Mouse (Mus musculus) gonadal fat pad, adult 2 months (tissue): ENCODE results near the gene Srebf2. TPM values are rescaled to one million over a fixed set of nuclear protein-coding genes. Genes with fewer than 3 reads are reported as not detected.
"Not testable (repeated sequence)": the region's sequence is repeated elsewhere in the genome, so short reads cannot be mapped to it uniquely, and the experiment has no call there.

Experiments
- DNase-seq: peaks from one replicate; pipeline ENCODE4 v3.0.0-alpha.2; 2012; ENCODE audit warnings: low read depth
- polyA plus RNA-seq: library from polyadenylated mRNA; depleted of rRNA; stranded (reverse); fragments of >200 nt; gene quantifications from 2 replicates; pipeline ENCODE4 v1.2.3, GENCODE M21; 2012; rRNA removed

Srebf2 gene
- 135 and 139 TPM in 2 replicates for polyA plus RNA-seq

DNA sequence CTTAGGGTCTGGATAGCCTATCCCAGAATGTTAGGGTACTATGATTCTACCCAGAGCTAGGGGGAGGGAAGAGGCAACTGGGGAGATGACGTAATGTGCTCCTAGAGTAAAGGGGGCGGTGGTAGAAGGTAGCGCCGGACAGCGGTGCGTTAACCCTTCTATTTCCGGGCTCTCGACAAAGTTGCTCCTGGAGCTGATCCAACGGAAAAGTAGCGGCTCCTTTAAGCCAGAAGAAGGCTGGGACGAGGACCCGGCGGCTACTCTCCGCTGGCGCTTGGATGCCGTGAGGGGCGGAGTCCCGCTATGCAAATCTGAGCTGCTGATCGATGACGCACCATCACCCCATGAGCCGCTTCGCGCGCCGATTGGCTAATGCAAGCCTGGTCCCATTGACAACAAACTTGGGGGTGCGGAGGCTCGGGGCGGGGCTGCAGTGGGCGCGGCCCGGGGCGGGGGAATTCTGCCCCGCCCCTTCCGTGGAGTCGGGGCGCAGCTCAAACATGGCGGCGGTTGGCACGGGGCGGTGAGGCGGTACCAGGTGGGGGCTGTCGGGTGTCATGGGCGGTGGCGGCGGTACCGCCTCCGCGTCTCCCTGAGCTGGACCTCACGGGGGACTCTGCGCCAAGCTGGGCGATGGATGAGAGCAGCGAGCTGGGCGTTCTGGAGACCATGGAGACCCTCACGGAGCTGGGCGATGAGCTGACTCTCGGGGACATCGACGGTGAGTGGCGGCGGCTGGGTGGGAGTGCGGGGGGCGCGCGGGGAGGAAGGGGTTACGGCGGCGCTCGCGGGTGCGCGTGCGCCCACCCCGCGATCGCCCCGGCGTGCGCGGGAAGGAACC is at the start of gene Srebf2:
Gene Srebf2 (plus strand): TSS at position 412 of the 841 bp plus-strand sequence.
- no peak for DNase-seq

DNA sequence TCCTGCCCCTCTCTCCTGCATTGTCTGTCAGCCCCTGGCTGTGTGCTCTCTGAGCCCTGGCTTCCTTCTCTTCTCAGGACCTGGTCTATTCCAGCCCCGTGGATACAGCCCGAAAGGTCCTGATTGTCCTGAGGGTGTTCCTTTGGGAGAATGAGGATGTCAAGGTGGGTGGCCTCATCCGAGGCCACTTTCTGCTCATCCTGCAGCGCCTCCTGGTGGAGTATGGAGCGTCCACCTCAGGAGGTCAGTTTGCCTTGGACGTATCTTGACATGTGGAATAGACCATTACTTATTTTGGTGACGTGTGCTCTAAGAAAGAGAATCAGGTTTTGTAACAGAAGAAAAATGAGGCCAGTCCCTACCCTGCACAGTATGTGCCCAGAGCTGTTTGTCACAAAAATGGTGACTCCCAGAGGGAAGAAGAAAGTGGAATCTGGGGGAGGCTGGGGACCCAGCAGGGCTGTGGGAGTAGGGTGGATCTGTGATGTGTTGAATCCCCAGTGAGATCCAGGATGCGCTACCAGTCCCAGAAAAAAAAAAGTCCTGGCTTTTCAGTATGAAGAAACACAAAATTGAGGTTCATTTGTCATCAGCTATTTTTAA is 39.9 kb upstream of the Srebf2 start:
- DNase-seq: no peak

DNA sequence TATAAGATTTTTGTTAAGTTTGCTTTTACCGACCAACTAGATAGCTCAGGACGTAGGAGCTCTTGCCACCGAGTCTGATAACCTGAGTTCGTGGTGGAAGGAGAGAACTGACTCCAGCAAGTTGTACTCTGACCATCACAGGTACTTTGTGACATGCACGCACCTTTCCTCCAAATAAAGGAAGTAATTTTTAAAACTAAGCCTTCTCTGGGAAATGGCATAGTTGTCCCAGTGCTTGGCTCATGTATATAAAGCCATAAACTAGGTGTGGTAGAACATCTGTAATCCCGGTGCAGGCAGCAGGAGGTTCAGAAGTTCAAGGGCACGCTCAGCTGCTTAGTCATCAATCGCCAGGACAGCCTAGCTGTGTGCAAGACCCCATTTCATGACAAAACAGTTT is 26.4 kb upstream of the Srebf2 start:
- no peak for DNase-seq

DNA sequence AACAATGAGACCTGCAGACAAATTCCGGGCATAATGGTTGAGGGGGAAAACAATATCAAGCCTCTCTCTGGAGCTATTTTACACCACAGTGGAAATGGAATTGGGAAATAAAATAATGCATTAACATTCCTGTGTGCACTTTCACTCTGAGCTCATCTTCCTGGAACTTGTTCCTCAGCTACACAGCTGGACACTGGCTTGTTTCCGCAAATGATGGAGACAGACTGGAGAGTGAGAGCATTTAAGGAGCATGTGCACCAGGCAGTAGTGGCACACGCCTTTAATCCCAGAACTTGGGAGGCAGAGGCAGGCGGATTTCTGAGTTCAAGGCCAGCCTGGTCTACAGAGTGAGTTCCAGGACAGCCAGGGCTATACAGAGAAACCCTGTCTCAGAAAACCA is 20.3 kb upstream of the Srebf2 start:
- DNase-seq: not testable (repeated sequence)

DNA sequence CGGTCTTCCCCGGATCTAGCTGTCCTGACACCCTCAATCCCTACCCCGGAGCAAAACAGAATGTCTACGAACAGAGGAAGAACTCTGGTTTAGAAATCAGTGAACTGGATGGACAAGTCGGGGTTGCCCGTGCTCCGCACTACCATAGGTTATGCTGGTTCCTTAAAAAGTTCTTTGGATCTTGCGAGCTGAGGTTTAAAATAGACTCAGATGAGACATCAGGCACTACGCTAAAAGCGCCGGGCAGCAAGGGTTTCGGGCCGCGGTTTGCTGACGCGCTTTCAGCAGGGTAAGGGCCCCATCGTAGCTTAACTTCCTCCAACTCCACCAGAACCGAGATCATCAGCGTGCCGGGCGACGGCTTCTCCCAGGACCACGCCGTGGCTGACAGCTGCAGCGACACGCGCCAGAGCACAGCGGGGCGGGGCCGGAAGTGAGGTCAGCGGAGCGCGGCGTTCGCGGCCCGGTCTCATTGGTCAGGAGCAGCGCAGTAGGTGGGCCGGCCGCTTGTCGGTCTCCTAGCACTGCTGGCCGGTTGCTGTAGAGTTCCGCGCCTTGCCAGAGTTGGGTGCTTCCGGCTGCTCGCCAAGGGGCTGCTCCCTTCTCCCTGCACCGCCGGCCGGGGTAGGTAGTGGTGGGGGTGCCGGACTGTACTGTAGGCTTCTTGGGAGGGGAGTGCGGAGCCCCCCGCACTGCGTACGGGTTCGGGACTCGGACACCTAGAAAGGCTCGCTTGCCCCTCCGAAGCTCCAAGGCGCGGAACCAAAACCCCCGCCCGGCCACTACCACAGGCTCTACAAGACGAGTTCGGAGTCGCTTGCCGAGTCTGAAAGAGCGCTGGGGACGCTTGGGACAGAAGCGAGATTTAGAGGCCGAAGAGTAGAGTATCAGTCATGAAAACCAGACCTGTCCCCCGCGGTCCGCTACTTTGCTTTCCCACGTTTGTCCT is 19.3 kb upstream of the Srebf2 start, which contains the start of gene Ccdc134:
Gene Ccdc134 (plus strand): TSS at position 497 of the 949 bp plus-strand sequence.
- DNase-seq: no peak

DNA sequence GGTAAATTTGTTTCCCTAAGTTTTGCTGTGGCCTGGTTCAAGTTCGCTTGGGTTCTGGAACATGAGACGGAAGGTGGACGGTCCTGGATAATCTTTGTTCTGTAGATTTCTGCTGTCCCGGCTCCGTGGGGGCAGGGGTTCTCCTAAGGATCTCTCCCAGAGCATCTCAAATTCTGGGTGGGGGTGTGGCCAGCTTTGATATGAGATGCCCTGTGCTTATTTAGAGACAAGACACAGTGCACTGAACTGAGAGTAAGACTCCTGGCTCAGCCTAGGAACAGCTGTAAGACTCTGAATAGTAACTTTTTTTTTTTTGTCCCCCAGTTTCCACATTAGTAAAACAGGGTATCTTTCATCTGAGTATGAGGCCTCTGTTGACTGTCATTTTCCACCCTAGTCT is 18.6 kb upstream of the Srebf2 start:
- DNase-seq: no peak

DNA sequence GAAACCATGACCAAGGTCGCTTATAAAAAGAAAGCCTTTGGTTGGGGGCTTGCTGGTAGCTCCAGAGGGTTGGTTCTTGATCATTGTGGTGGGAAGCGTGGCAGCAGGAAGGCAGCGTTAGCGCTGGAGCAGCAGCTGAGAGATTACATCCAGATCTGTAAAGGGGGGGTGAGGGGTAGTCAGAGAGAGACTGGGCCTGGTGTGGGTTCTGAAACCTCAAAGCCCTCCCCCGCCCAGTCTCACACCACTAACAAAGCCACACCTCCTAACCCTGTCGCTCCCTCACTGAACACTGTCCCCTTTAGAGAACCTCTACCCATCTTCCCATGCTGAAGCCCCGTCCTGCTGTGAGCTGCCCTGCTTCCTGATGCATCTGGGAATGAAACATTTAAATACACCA is 16.4 kb upstream of the Srebf2 start:
- no peak for DNase-seq

DNA sequence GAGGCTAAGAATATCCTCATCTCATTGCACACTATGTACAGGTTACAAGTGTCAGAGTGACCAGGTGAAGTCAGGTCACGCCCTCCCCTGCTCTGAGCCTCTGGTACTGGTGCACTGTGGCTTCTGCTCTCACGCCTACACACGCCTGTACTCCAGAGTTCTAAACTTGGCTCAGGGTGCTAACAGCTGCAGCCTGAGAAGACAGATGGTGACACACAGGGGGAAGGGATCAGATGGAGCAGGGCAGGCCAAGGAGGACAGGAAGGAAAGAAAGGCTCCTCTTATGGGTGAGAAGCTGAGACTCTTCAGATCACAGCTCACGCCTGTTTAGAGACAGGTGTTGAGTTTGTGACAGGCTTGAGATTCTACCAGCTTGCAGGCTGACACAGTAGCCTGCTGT is 11.6 kb upstream of the Srebf2 start:
- no peak for DNase-seq

DNA sequence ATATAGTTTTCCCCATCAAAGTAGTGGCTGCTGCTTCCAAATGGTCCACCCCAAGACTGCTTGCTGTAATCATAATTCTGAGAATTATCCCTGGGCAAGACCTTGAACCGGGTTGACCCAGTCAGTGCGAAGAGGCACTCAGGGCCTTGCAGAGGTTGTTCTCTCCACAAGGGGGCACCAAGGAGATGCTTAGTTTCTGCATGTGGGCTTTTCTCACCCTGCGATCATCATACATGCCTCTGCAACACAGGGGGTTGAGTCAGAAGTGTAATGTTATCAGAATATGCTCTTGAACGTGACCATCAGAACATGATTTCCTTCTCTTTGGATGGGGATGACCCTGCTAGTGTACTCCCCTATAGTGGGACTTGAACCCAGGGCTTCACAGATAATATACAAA is 8.4 kb upstream of the Srebf2 start:
- DNase-seq: no peak

DNA sequence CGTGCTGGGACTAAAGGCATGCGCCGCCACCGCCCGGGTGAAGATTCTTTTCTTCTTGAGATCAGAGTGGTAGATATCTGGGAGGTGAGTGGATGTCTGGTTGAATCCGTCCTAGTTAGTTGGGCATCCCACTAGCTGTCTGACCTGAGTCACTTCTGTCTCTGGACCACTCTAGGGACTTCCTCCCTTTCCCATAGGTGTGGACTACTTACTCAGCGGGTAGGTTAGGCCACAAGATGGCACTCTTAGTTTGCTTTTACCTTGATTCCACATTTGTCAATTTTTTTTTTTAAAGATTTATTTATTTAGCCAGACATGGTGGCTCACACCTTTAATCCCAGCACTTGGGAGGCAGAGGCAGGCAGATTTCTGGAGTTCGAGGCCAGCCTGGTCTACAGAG is 7.8 kb upstream of the Srebf2 start:
- no peak for DNase-seq

DNA sequence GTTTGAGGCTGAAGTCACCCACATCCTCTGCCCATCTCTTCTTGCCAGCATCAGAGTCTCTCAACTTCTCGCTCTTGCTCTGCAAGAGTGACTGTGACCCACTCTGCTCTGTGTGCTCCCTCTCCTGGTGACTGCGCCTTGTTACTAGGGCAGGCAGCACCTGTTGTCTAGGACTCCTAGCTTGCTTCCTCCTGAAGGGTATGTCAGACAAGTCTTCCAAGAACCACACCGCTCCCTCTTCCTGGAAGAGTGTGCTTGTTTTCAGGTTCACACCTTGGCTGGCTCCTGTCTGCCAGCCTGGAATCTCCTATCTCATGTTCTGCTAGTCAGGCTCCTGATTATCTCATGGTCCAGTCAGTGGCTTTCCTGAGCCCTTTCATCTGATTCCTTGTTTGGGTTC is 6.6 kb upstream of the Srebf2 start:
- DNase-seq: no peak

DNA sequence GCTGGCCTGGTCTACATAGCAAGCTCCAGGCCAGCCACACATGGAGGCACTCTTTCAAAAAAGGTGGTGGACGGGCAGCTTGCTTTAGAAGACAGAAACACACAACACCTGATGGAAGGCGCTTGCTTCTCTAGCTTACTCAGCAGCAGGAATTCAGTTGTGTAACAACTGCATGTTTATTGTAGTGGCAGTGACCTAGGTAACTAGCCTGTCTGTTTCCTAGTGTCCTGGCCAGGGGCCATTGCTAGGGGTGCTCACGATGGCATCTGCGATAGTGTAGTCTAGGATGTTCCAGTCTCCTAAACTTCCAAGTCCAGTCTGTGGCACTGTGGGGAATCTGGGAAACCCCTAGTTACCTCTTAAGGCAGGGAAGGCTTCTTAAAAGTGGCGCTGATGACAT is 2.8 kb upstream of the Srebf2 start:
- DNase-seq: no peak

DNA sequence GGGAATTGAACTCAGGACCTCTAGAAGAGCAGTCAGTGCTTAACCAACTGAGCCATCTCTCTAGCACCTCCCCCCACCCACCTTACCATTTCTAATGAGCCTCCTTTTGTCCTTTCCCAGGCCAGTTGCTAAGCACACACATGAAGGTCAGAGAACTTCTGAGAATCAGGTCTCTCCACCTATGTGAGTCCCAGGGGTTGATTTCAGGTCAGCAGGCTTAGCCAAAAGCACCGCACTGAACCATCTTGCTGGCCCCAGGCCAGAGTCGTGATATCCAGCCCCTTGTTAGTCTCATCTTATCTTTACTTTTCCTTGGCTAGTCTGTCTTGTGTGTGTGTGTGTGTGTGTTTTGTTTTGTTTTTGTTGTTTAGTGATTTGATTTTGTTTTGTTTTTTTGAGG is 1.6 kb upstream of the Srebf2 start:
- no peak for DNase-seq

DNA sequence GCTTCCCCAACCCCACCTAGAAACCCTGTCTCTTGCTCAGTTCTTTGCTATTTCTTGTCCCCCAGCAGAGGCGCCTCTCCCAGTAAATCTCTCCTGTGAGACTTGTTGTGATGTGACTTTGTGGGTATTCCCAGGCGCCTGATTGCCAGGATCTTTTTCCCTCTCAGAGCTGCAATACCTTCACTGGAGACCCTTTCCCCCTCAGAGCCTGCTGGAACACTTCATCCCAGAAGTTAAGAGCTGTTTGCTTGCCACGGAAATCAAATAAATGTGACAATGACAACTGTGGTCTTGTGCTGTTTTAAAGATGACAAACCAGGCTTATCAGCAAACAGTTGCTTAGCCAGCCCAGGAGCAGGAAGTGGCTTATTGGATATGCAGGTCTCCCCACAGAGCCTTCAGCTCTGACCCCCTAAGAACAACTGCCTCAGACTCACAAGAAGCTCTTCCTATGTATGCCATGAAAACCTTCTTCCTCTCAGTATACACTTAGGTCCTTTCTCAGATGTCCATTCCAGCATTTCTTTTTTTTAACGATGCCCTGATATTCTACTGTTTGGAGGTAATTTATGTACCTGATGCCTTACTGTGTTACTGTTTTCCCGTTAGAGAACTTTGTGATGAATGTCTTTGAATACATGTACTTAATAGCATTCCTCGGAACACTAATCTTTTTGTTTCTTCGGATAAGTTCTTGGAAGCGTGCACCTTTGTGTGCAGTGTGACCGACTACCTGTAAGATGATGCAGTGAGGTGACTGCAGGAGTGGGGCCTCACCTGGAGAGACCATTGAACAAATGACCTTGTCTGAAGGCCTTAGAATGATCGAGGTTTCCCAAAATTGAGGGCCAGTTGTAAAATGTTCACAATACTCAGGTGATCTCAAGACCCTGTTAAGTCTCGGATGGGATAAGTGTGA is 871 bp upstream of the Srebf2 start:
- DNase-seq: no peak

DNA sequence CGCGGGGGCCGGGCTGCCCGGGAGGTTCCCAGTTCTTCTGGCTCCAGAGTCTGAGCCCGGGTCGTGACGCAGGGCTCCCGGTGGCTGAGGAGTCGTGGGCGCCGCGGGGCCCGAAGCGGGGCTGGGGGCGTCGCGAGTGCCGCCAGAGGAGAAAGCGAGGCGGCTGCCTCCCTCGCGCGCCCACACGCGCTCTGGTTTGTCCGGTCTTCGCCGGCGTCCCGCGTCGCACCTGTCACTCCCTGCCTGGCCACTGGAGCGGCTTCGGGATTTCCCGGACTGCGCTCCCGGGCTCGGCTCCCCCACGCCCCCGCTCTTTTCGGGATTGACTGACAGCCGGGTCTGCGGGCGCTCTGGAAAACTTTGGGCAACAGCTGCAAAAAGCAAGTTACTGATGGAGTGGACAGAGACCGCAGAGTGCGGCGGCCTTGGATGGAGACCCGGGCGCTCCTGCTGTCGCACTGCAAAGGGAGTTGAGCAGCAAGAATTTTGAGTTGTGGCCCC is 680 bp downstream of the Srebf2 start:
- DNase-seq: no peak

DNA sequence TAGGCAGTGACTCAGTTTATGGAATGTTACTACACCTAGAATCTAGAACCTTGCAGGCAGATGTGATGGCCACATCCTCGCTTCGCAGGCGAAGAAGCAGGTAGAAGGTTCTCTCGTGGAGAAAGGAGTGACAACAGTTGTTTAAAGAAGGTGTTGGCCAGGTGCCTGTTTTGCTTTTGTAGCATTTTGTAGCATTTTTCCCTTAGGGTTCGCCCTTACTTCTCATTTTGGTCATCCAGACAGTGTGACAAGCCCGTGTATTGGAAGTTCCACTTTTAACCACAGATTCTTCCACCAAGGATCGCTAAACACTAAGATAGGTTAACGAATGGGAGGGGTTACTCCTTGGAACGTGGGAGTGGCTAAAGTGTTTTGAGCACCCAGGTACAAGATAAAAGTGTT is 1.5 kb downstream of the Srebf2 start:
- DNase-seq: no peak

DNA sequence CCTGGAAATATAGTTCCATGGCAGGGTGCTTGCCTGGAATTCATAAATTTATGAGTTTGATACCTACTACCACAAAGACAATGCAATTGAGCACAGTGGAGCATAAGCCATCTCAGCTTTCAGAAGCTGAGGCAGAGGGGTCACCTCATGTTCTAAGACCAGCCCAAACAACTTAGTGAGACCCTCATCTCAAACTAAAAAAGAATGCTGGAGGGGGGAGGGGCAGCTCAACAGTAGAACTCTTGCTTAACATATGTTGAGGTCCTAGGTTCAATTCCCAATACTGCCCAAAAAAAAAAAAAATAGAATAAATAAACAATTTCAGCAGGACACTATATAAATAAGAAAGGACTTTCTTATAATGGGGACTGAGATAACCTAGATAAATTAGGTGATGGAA is 3.1 kb downstream of the Srebf2 start:
- no peak for DNase-seq

DNA sequence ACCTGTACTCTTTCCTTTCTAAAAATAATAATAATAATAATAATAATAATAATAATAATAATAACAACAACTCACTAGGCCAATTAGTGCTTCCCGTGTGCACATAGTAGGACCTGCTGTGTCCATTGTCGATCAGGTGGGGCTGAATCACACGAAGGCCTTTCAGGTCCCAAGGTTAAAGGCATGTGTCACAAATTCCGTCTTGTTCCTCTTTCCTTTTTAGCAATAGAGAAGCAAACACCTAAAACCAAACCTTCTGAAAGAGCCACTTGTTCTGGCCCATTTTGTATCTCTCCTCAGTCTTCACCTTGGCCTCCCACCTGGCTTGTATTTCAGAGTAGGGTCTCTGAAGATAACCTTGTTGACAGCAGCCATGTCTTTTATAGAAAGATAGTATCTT is 4.2 kb downstream of the Srebf2 start:
- no peak for DNase-seq

DNA sequence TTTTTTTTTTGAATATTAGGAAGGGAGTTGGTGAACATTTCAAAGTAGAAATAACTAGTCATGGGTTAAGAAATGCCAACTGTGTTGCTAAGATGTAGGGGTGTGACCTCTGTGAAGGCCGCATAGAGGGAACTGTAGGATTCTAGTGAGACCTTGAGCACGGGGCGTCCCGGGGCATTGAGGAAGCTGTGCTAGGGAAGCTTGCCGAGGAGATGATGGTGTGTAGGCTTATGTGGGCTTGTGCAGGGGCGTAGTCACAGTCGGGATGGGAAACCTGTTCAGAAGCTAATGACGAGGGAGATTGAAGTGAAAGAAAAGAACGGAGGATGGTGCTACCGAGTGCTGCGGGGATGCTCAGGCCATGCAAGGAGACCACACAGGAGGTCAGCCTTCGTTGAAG is 5.0 kb downstream of the Srebf2 start:
- DNase-seq: no peak

DNA sequence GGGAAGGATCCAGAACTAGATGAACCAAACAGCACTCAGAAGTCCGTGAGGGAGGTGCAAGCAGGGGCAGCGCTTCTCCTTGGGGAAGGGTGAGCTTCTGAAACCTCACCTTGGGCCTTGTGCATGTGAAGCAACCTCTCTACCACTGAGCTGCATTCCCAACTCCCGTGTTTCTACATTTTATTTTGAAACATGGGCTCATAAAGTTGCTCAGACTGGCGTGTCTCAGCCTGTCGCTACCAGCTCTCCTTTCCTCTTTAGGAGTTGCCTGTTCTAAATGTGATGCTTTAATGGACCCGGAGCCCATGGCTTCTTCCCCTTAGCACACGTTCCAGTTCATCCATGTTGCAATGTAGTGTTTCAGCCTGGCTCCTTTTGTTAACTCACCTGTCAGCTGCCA is 5.5 kb downstream of the Srebf2 start:
- no peak for DNase-seq

DNA sequence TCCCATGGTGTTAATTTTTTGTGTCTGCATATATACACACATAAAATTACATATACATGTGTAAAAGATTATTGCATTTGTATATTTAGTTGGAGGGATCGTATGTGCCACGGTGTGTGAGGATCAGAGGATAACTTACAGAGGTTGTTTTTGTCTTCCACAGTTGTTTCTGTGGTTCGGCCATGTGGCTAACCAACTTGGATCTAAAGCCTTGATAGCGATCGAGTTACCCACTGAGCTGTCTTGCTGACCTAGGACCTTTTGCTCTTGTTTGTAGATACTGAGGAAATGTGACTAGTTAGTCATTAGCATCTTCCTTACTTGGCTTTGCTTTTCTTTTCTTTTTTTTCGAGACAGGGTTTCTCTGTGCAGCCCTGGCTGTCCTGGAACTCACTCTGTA is 9.3 kb downstream of the Srebf2 start:
- no peak for DNase-seq
